Mouse (Mus musculus): Measurements from ENCODE around the gene L3mbtl3. TPM values are rescaled to one million over a fixed set of nuclear protein-coding genes. Genes with fewer than 3 reads are reported as not detected.

The L3mbtl3 gene
- total RNA-seq, 4 experiments from 2014 or later = 21.5 to 27.3 (median 23.3) TPM

DNA sequence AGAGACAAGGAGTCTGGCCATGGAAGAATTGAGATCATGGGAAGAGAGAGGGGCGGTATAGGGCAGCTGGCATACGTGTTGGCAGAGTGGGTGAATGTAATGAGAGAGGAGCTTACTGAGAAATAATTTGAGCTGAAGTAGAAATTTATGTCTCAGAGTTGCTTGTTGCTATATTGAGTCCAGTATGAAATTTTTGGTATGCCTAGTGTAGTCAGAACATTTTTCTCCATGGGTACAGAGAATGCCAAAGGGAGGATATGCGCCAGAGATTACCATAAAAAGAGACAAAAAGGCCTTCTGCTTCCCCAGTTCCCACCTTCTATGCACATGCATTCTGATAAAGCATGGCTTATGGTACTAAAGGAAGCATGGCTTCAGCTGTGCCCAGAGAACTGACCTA, 132.6 kb downstream of the L3mbtl3 start:
- DNase-seq (ENCODE audit: low spot score in 2 of 2) = no peak

DNA sequence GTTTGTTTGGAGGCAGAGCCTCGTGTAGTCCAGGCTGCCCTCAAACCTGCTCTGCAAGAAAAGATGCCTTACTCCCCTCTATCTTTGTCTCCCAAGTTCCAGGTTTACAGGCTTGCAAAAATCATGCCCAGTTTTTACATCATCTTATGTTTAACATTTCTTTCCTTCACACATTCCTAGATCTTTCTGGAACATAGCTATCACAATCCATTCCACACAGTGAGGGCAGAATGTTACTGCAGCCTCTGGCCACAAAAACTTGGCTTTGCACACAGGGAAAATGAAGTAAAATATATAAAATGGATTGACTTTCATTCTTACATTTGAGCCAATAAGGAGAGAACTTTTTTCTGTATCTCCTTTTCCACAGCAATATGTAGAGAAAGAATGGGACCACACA, 136.7 kb downstream of the L3mbtl3 start:
- DNase-seq (ENCODE audit: low spot score in 2 of 2) = no peak

DNA sequence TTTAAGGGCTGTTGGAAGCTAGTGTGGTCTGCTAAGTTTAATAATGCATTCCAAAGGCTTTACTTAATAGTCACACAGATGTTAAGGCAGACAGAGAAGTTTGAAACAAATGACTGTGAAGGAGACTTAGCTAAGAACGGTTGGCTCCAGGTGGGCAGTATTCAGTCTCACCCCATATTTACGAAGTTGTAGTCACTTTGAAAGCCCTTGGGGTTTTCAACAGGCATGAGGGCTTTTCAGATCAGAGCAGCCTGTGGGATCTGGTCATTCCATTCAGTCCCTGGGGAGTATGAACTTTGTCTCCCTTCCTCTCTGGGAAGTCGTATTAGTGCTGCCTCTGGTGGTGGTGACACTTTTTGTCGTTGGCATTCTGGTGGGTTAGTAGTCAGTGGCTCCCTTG, 137.2 kb downstream of the L3mbtl3 start:
- no peak for DNase-seq (ENCODE audit: low spot score in 2 of 2)

DNA sequence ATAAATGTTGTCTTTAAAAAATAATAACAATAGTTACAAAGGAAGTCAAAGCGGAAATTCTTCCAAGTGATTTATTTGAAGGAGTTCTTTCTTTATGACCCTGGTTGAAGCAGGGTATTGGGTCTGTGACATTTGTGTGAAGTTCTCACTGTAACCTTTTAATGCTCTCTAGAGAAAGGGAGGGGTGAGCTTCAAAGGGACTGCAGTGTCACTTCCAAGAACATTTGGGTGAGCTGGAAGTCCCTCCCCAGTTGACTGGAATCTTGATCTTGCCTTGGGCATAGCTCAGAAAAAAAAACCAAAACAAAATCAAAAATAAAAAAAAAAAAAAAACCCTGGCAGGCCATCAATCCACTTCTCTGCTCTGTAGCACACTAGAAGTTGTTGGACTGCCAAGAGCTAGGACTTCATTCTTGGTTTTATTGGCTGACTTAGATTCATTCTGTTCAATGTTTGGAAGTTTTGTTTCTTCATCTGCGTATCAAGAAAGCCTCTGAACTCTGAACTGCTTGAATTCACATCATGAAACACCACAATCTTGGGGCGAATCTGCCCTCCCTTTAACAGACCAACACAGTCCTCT, 143.6 kb downstream of the L3mbtl3 start:
- DNase-seq (ENCODE audit: low spot score in 2 of 2) = no peak

- no peak for DNase-seq (ENCODE audit: low spot score in 2 of 2)
Observed at GRCm38 (mm10) chr10:26229488-26229887, 146.3 kb downstream of the L3mbtl3 start, which contains the start of gene Samd3. TSS of gene Samd3 (plus strand) at chr10:26229707.

DNA sequence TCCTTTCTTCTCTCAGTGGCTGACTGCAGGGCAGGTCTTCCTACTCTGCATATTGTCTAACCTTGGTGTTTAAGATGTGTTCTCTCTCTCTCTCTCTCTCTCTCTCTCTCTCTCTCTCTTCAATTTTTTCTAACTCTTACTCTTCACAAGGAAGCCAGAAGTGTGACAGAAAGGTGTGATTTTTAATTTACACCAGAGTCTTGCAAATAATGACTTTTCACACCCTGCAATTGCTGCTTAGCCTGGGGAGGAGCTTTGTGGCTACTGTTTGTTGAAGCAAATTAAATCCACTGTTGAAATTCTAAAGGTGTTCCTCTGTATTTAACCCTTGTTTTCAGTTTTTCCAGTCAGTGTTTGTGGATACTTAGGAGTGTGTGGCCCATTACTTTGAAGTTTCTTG, 147.6 kb downstream of the L3mbtl3 start:
- no peak for DNase-seq (ENCODE audit: low spot score in 2 of 2)

GRCm38 (mm10) chr10:26226734-26227133, 149.0 kb downstream of the L3mbtl3 start:
- DNase-seq (ENCODE audit: low spot score in 2 of 2) = no peak

- no peak for DNase-seq (ENCODE audit: low spot score in 2 of 2)
Observed at GRCm38 (mm10) chr10:26226241-26226640, 149.5 kb downstream of the L3mbtl3 start.

Small RNA genes within 50 kb of the gene (microRNA-seq; reads per million reads assigned to microRNA genes)
- 0 reads per million in 2 experiments for gene Gm27754

Other genes starting within 250 kb of the L3mbtl3 start
- gene Samd3, start 146.3 kb downstream of the L3mbtl3 start, total RNA-seq (2022) = 1 to 10 TPM; 1.7 to 5.0 (median 3.1) TPM